Mouse (Mus musculus): ENCODE data around the gene Pdss2.
"Not testable (repeated sequence)": the region's sequence is repeated elsewhere in the genome, so short reads cannot be mapped to it uniquely, and the experiment has no call there.

Gene Pdss2

GRCm38 (mm10) chr10:43373666-43374065 is 152.4 kb downstream of the Pdss2 start:
- in situ Hi-C loops (cut with MboI, MseI), result loop anchor here (10.0 kb wide), 1 partner anchor 159 kb away; no protein-coding TSS in a partner anchor

- in situ Hi-C loops (cut with MboI, MseI), result loop anchor here (10.0 kb wide), 1 partner anchor 160 kb away; no protein-coding TSS in a partner anchor
Observed at GRCm38 (mm10) chr10:43375286-43375685, 154.0 kb downstream of the Pdss2 start.

- in situ Hi-C loops (cut with MboI, MseI), result loop anchor here (10.0 kb wide), 1 partner anchor 162 kb away; no protein-coding TSS in a partner anchor
Observed at GRCm38 (mm10) chr10:43376749-43377148, 155.5 kb downstream of the Pdss2 start.

- in situ Hi-C loops (cut with MboI, MseI), result loop anchor here (10.0 kb wide), 1 partner anchor 163 kb away; no protein-coding TSS in a partner anchor
Observed at GRCm38 (mm10) chr10:43378279-43378678, 157.0 kb downstream of the Pdss2 start.

GRCm38 (mm10) chr10:43378732-43379644 is 157.7 kb downstream of the Pdss2 start:
- in situ Hi-C loops (cut with MboI, MseI), result loop anchor here (10.0 kb wide), 1 partner anchor 164 kb away; no protein-coding TSS in a partner anchor

- in situ Hi-C loops (cut with MboI, MseI), result no loop called here
Observed at GRCm38 (mm10) chr10:43382660-43383059, 161.4 kb downstream of the Pdss2 start.

GRCm38 (mm10) chr10:43384623-43385022 is 163.3 kb downstream of the Pdss2 start:
- in situ Hi-C loops (cut with MboI, MseI), result no loop called here

- in situ Hi-C loops (cut with MboI, MseI), result no loop called here
Observed at GRCm38 (mm10) chr10:43392921-43393320, 171.6 kb downstream of the Pdss2 start.

- in situ Hi-C loops (cut with MboI, MseI), result no loop called here
Observed at GRCm38 (mm10) chr10:43393818-43394217, 172.5 kb downstream of the Pdss2 start.

- in situ Hi-C loops (cut with MboI, MseI), result no loop called here
Observed at GRCm38 (mm10) chr10:43395824-43396223, 174.5 kb downstream of the Pdss2 start.

- in situ Hi-C loops (cut with MboI, MseI), result no loop called here
Observed at GRCm38 (mm10) chr10:43399596-43400316, 178.5 kb downstream of the Pdss2 start.

GRCm38 (mm10) chr10:43406107-43406506 is 184.8 kb downstream of the Pdss2 start:
- in situ Hi-C loops (cut with MboI, MseI), result no loop called here

- in situ Hi-C loops (cut with MboI, MseI), result no loop called here
Observed at GRCm38 (mm10) chr10:43406885-43407284, 185.6 kb downstream of the Pdss2 start.

- in situ Hi-C loops (cut with MboI, MseI), result no loop called here
Observed at GRCm38 (mm10) chr10:43409506-43410230, 188.4 kb downstream of the Pdss2 start.

- in situ Hi-C loops (cut with MboI, MseI), result not testable (repeated sequence)
Observed at GRCm38 (mm10) chr10:43411164-43411563, 189.9 kb downstream of the Pdss2 start.

GRCm38 (mm10) chr10:43417346-43417745 is 196.1 kb downstream of the Pdss2 start:
- in situ Hi-C loops (cut with MboI, MseI), result no loop called here

GRCm38 (mm10) chr10:43420660-43421413 is 199.6 kb downstream of the Pdss2 start:
- in situ Hi-C loops (cut with MboI, MseI), result no loop called here

- in situ Hi-C loops (cut with MboI, MseI), result no loop called here
Observed at GRCm38 (mm10) chr10:43422061-43422770, 200.9 kb downstream of the Pdss2 start.

- in situ Hi-C loops (cut with MboI, MseI), result no loop called here
Observed at GRCm38 (mm10) chr10:43424545-43424944, 203.3 kb downstream of the Pdss2 start.

GRCm38 (mm10) chr10:43430606-43431005 is 209.3 kb downstream of the Pdss2 start:
- in situ Hi-C loops (cut with MboI, MseI), result no loop called here

Data from T-helper 1 cell (primary cell).